Mouse (Mus musculus): ENCODE results near the gene Maml3. TPM values are rescaled to one million over a fixed set of nuclear protein-coding genes. Genes with fewer than 3 reads are reported as not detected.

The Maml3 gene
- total RNA-seq, 2 experiments from 2014 or later, result 2.5 to 4.4 TPM

GRCm38 (mm10) chr3:51703478-51703877 lies 401.4 kb downstream of the Maml3 start:
- DNase-seq (ENCODE audit: low spot score), result no peak
- intact Hi-C loops (cut with DNase I), result loop anchor here (2.0 to 5.0 kb wide), 4 partner anchors 39 to 401 kb away; partner anchors contain the start of gene Maml3

- DNase-seq (ENCODE audit: low spot score), result no peak
- intact Hi-C loops (cut with DNase I), result loop anchor here (2.0 to 5.0 kb wide), 4 partner anchors 40 to 402 kb away; partner anchors contain the start of gene Maml3
These were observed 402.1 kb downstream of the Maml3 start for GRCm38 (mm10) chr3:51702701-51703286.

GRCm38 (mm10) chr3:51701950-51702349 lies 402.9 kb downstream of the Maml3 start:
- DNase-seq (ENCODE audit: low spot score), result no peak
- intact Hi-C loops (cut with DNase I), result loop anchor here (2.0 to 5.0 kb wide), 6 partner anchors 40 to 541 kb away; partner anchors contain the start of gene Maml3

GRCm38 (mm10) chr3:51701281-51701751 lies 403.6 kb downstream of the Maml3 start:
- DNase-seq (ENCODE audit: low spot score), result peak; percentile 55
- intact Hi-C loops (cut with DNase I), result loop anchor here (2.0 to 5.0 kb wide), 5 partner anchors 41 to 541 kb away; no protein-coding TSS in a partner anchor

- intact Hi-C loops (cut with DNase I), result loop anchor here (2.0 to 5.0 kb wide), 5 partner anchors 41 to 542 kb away; no protein-coding TSS in a partner anchor
- DNase-seq (ENCODE audit: low spot score), result no peak
These were observed 404.1 kb downstream of the Maml3 start for GRCm38 (mm10) chr3:51700731-51701280.

- intact Hi-C loops (cut with DNase I), result loop anchor here (2.0 to 5.0 kb wide), 5 partner anchors 42 to 543 kb away; no protein-coding TSS in a partner anchor
These were observed 404.8 kb downstream of the Maml3 start for GRCm38 (mm10) chr3:51700123-51700522.

GRCm38 (mm10) chr3:51697931-51698330 lies 406.9 kb downstream of the Maml3 start:
- intact Hi-C loops (cut with DNase I), result no loop called here
- DNase-seq (ENCODE audit: low spot score), result no peak

More at GRCm38 (mm10) chr3:51700123-51700522, 404.8 kb downstream of the Maml3 start:
- no peak for DNase-seq (ENCODE audit: low spot score)

- intact Hi-C loops (cut with DNase I), result no loop called here
These were observed 409.2 kb downstream of the Maml3 start for GRCm38 (mm10) chr3:51695713-51696112.

GRCm38 (mm10) chr3:51694576-51694975 lies 410.3 kb downstream of the Maml3 start:
- no peak for DNase-seq (ENCODE audit: low spot score)
- intact Hi-C loops (cut with DNase I), result no loop called here

More at GRCm38 (mm10) chr3:51695713-51696112, 409.2 kb downstream of the Maml3 start:
- DNase-seq (ENCODE audit: low spot score), result no peak

GRCm38 (mm10) chr3:51693196-51693595 lies 411.7 kb downstream of the Maml3 start:
- DNase-seq (ENCODE audit: low spot score), result no peak
- intact Hi-C loops (cut with DNase I), result no loop called here

GRCm38 (mm10) chr3:51688725-51689124 lies 416.2 kb downstream of the Maml3 start:
- intact Hi-C loops (cut with DNase I), result no loop called here
- no peak for DNase-seq (ENCODE audit: low spot score)

- intact Hi-C loops (cut with DNase I), result no loop called here
- no peak for DNase-seq (ENCODE audit: low spot score)
These were observed 418.1 kb downstream of the Maml3 start for GRCm38 (mm10) chr3:51686791-51687190.

- intact Hi-C loops (cut with DNase I), result no loop called here
- DNase-seq (ENCODE audit: low spot score), result no peak
These were observed 418.6 kb downstream of the Maml3 start for GRCm38 (mm10) chr3:51686316-51686715.

GRCm38 (mm10) chr3:51685539-51685938 lies 419.3 kb downstream of the Maml3 start:
- intact Hi-C loops (cut with DNase I), result no loop called here
- no peak for DNase-seq (ENCODE audit: low spot score)

- intact Hi-C loops (cut with DNase I), result no loop called here
- DNase-seq (ENCODE audit: low spot score), result no peak
These were observed 429.9 kb downstream of the Maml3 start for GRCm38 (mm10) chr3:51674963-51675362.

- peak; percentile 14 for DNase-seq (ENCODE audit: low spot score)
- intact Hi-C loops (cut with DNase I), result no loop called here
These were observed 431.3 kb downstream of the Maml3 start for GRCm38 (mm10) chr3:51673408-51674086.

- no peak for DNase-seq (ENCODE audit: low spot score)
- intact Hi-C loops (cut with DNase I), result no loop called here
These were observed 432.2 kb downstream of the Maml3 start for GRCm38 (mm10) chr3:51672631-51673030.

GRCm38 (mm10) chr3:51671071-51671469 lies 433.8 kb downstream of the Maml3 start:
- intact Hi-C loops (cut with DNase I), result no loop called here

GRCm38 (mm10) chr3:51670414-51671070 lies 434.3 kb downstream of the Maml3 start:
- intact Hi-C loops (cut with DNase I), result no loop called here
- no peak for DNase-seq (ENCODE audit: low spot score)

More at GRCm38 (mm10) chr3:51671071-51671469, 433.8 kb downstream of the Maml3 start:
- DNase-seq (ENCODE audit: low spot score), result no peak

GRCm38 (mm10) chr3:51668607-51669006 lies 436.3 kb downstream of the Maml3 start:
- DNase-seq (ENCODE audit: low spot score), result no peak
- intact Hi-C loops (cut with DNase I), result no loop called here
